Mouse (Mus musculus) limb, embryonic 11.5 days (tissue): ENCODE results near the gene St14. TPM values are rescaled to one million over a fixed set of nuclear protein-coding genes. Genes with fewer than 3 reads are reported as not detected.

Source experiments
- ATAC-seq: fragments of 200-750 bp; cut with Nextera tagmentation; 2 replicates; pipeline ENCODE4 v1.8.0; 2017; ENCODE audit warnings: low read depth; ENCODE audit not compliant: insufficient number of reproducible peaks, low FRiP score, low TSS enrichment
- DNase-seq: peaks from one replicate; pipeline ENCODE4 v3.0.0-alpha.2; 2015; ENCODE audit warnings: low spot score
- H3K27ac ChIP-seq: fragments of 300-500 bp; sonication (generic); replicated peaks from 2 replicates; pipeline ENCODE4 v1.5.1; 2014; ENCODE audit warnings: low read depth, mild to moderate bottlenecking, low read length
- H3K27me3 ChIP-seq: fragments of 300-500 bp; sonication (generic); 2 replicates; pipeline ENCODE4 v1.6.1; 2014; ENCODE audit warnings: mild to moderate bottlenecking, low read length, mixed read lengths; ENCODE audit not compliant: control insufficient read depth, insufficient read depth
- H3K36me3 ChIP-seq: fragments of 300-500 bp; sonication (generic); 2 replicates; pipeline ENCODE4 v1.6.1; 2014; ENCODE audit warnings: mild to moderate bottlenecking, low read length, moderate library complexity, mixed read lengths; ENCODE audit not compliant: control insufficient read depth, insufficient read depth
- H3K4me1 ChIP-seq: fragments of 300-500 bp; sonication (generic); 2 replicates; pipeline ENCODE4 v1.6.1; 2014; ENCODE audit warnings: low read length, mixed read lengths; ENCODE audit not compliant: control insufficient read depth, insufficient read depth
- H3K4me2 ChIP-seq: fragments of 300-500 bp; sonication (generic); 2 replicates; pipeline ENCODE4 v1.6.1; 2014; ENCODE audit warnings: low read depth, mild to moderate bottlenecking, moderate library complexity; ENCODE audit not compliant: severe bottlenecking
- H3K4me3 ChIP-seq: fragments of 300-500 bp; sonication (generic); 2 replicates; pipeline ENCODE4 v1.5.1; 2014; ENCODE audit warnings: low read depth, low read length
- H3K9ac ChIP-seq: fragments of 300-500 bp; sonication (generic); 2 replicates; pipeline ENCODE4 v1.6.1; 2014; ENCODE audit warnings: mild to moderate bottlenecking, low read length
- H3K9me3 ChIP-seq: fragments of 300-500 bp; sonication (generic); 2 replicates; pipeline ENCODE4 v1.6.1; 2016; ENCODE audit warnings: low read length; ENCODE audit not compliant: control insufficient read depth
- WGBS: fragments of 180-500 bp; shearing (Covaris S2); extraction: QIAGEN DNeasy Blood & Tissue Kit; methylation state at CpG from one replicate; pipeline ENCODE4 v1.1.7; 2014; 5-methylcytosine and 5-hydroxymethylcytosine counted together
- polyA plus RNA-seq: library from polyadenylated mRNA; unstranded; fragments of >200 nt; fragmentation: Nextera tagmentation; extraction: Ambion mirVana; gene quantifications from 2 replicates; pipeline ENCODE4 v1.2.1, GENCODE M21; 2014

St14 gene
- polyA plus RNA-seq, 1 experiment from 2014 or later, result 6.8 TPM

DNA sequence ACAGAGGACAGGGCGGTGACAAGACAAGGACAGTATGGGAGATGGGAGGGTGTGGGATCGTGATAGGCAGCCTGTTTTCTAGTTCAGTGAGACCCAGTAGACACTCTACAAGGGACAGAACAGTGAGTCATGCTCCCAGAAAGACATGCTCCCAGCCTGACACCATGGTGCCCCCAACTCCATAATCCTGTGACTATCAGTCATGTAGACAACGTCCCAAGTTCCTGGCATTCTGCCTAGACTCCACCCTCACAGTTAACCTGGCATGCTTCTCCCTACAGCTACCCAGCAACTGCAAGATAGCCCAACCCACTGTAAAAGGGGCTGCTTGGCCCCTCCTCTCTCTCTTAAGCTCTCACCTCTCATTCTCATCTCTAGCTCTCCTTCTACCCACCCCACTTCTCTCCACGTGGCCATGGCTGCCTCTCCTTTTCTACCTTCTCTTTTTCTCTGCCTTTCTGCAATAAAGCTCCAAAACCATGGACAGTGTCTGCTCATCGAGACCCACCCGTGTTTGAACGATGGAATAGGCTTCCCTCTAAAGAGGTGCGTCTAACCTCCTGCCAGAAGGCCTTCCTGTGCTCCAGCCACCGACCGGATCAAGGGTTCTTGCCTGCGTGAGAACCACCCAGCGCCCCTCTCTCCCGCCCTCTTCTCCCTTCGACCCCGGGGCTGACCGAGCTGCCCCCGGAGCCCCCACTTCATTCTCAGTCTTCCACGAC, 39.4 kb downstream of the St14 start:
- 91% methylated on average over 18 of the region's 18 CpGs for WGBS
- Histone ChIP-seq H3K9ac (no peak overlapping the region), H3K9me3 (no peaks in the 10 kb centered on the region), H3K4me3 (no peak overlapping the region), H3K36me3 (no peaks in the 10 kb centered on the region), H3K4me1 (no peaks in the 10 kb centered on the region), H3K27ac (no peak overlapping the region), H3K4me2 (no peak overlapping the region), H3K27me3 (no peaks in the 10 kb centered on the region)
- ATAC-seq, result no peak
- no peak for DNase-seq

DNA sequence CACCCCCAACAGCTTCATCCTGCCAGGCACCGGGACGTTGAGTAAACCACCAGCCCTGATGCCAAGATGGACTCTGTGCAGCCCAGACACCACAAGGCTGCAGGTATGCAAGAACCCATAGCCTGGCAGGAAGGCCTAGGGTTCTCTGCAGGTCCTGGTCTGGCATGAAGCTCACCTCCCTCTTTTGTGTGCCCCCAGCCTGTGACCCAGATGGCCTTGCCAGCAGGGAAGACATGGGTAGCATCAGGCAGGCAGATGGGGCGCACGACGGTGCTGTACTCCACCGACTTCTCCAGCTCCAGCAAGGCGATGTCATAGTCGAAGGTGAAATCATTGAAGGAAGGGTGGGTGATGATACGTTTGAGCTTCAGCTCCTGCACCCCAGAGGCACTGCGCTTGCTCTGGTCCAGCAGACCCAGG, 40.5 kb downstream of the St14 start:
- Histone ChIP-seq H3K4me3 (no peak overlapping the region), H3K9ac (no peak overlapping the region), H3K9me3 (no peaks in the 10 kb centered on the region), H3K4me2 (no peak overlapping the region), H3K27me3 (no peaks in the 10 kb centered on the region), H3K36me3 (no peaks in the 10 kb centered on the region), H3K4me1 (no peaks in the 10 kb centered on the region), H3K27ac (no peak overlapping the region)
- WGBS, result 93% methylated on average over 10 of the region's 10 CpGs
- DNase-seq (no peak), ATAC-seq (no peak)

DNA sequence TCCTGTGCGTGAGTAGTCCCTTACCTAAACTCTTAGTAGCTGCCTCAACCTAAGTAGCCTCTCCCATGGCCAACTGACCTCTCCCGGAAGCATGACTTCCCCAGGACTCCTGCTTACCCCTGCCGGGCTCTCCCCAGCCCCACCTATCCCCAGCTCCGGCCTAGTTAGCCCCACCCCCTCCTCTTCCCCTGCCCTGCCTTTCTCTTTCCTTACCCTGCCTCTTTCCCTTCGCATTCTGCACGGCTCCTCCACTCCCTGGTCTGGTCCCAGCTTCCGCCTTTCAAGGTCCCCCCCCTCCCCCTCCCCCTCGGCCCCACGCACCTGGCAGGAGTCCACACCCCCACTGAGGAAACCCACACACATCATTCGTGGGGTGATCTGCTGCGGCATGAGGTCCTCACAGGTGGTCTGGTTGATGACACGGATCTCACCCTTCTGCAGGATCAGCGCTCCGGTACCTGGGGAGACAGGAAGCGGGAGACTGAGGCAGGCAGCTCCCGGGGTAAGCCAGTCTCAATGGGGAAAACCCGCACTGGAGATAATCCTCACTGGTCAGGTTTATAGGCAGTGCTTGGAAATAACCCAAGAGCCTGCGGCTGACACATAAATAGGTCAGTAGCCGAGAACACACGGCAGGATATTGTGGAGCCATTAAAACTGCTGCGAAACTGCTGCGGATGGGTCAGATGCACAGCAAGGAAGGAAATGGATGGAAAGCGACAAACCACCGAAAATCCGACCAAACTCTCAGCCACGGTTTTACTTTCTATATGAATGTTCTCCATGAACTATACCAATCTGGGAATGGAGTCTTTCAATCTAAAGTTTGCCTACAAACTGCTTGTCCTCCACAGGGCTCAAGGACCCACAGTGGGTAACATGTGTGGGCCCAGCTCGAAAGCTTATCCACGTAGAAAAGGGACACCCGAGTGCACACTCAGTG, 41.3 kb downstream of the St14 start:
- no peak for DNase-seq
- 71% methylated on average over 29 of the region's 29 CpGs for WGBS

DNA sequence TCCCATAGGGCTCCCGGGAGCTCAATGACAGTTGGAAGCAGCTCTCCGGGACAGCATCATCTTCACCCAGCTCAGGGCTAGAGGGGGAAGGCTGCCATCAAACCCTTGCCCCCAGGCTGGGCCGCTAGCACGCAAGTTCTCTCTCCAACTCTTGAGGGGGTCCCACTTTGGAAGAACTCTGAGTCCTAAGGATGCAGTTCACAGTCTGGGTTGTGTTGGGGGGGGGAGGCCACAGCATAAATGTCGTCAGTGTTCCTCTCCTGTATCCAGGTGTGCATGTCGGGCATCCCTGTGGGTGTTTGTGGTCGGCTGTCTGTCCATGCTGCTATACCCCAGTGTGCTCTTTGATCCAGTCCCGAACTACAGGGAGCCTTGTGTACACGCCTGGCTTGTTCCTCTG, 42.1 kb downstream of the St14 start:
- no peak overlapping the region for H3K9ac ChIP-seq
- H3K9me3 ChIP-seq, result no peaks in the 10 kb centered on the region
- ATAC-seq, result no peak
- WGBS, result 82% methylated on average over 9 of the region's 9 CpGs
- H3K36me3 ChIP-seq, result no peaks in the 10 kb centered on the region
- no peak overlapping the region for H3K4me2 ChIP-seq
- H3K4me1 ChIP-seq, result no peaks in the 10 kb centered on the region
- no peak overlapping the region for H3K4me3 ChIP-seq
- no peak for DNase-seq
- H3K27me3 ChIP-seq, result no peaks in the 10 kb centered on the region
- no peak overlapping the region for H3K27ac ChIP-seq

More for the DNA sequence above, 41.3 kb downstream of the St14 start:
- Histone ChIP-seq H3K9ac (no peak overlapping the region), H3K36me3 (no peaks in the 10 kb centered on the region), H3K4me3 (no peak overlapping the region), H3K4me2 (no peak overlapping the region), H3K27me3 (no peaks in the 10 kb centered on the region), H3K4me1 (no peaks in the 10 kb centered on the region), H3K9me3 (no peaks in the 10 kb centered on the region), H3K27ac (no peak overlapping the region)
- no peak for ATAC-seq

DNA sequence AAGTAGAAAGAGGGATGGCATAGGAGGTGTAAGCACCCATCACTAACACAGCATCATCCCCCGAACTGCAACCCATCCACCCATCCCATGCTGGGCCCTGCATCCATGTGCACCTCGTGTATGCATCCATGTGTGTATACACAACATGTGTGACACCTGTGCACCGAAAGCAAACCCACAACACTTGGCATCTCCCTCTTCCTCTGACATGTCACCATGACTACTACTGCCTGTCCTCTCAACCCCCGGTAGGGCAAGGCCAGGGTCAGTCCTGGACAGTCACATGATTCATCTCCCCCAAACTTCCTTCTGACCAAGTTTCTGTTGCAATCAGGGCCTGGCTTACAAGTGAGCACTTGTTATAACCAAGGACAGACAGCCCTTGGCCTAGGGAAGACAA, 42.8 kb downstream of the St14 start:
- no peaks in the 10 kb centered on the region for H3K4me1 ChIP-seq
- DNase-seq (no peak), ATAC-seq (no peak)
- no peak overlapping the region for H3K4me2 ChIP-seq
- no peak overlapping the region for H3K27ac ChIP-seq
- no peak overlapping the region for H3K4me3 ChIP-seq
- no peaks in the 10 kb centered on the region for H3K27me3 ChIP-seq
- H3K36me3 ChIP-seq, result no peaks in the 10 kb centered on the region
- H3K9me3 ChIP-seq, result no peaks in the 10 kb centered on the region
- no peak overlapping the region for H3K9ac ChIP-seq
- 82% methylated on average over 4 of the region's 4 CpGs for WGBS

DNA sequence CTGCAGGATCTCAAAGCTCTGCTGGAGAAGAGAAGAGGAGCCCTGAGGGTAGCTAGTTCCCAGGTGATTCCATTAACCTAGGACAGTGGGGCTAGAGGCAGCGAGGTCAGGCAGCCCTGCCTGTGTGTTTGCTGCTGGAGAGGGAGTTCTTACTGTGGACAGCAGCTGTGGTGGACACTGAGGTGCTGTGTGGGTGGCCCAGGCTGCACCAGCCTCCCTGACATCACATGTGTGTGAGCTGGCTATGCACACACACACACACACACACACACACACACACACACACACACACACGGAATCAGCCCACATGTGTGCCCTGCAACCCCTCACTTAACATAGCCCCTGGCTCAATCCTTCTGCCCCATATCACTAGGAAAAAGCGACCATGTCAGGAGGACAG, 43.5 kb downstream of the St14 start:
- Histone ChIP-seq H3K4me3 (no peak overlapping the region), H3K27ac (no peak overlapping the region), H3K36me3 (no peaks in the 10 kb centered on the region), H3K9ac (no peak overlapping the region), H3K4me2 (no peak overlapping the region), H3K9me3 (no peaks in the 10 kb centered on the region), H3K4me1 (no peaks in the 10 kb centered on the region), H3K27me3 (no peaks in the 10 kb centered on the region)
- no peak for ATAC-seq
- no peak for DNase-seq
- WGBS, result 65% methylated on average over 3 of the region's 3 CpGs

DNA sequence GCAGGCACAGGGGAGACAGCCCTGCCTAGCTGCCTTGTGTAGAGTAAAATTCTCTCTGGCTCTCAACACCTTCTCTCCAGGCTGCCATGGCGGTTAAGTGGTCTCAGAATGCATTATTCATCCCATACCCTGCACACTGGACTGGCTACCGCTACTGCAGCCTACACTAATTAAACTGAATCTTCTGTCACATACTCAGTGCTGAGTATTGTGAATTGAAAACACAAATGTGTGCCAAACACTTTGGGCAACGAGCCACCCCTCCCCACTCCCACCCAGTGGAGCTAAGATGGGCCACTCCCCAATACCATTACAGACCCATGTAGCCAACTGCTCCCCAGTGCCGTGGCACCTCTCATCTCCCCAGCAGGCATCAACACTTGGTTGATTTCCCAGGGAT, 44.2 kb downstream of the St14 start:
- DNase-seq (no peak), ATAC-seq (no peak)
- H3K36me3 ChIP-seq, result no peaks in the 10 kb centered on the region
- H3K4me1 ChIP-seq, result no peaks in the 10 kb centered on the region
- H3K27ac ChIP-seq, result no peak overlapping the region
- H3K4me2 ChIP-seq, result no peak overlapping the region
- H3K9me3 ChIP-seq, result no peaks in the 10 kb centered on the region
- WGBS, result 79% methylated on average over 4 of the region's 4 CpGs
- no peaks in the 10 kb centered on the region for H3K27me3 ChIP-seq
- H3K9ac ChIP-seq, result no peak overlapping the region
- no peak overlapping the region for H3K4me3 ChIP-seq

DNA sequence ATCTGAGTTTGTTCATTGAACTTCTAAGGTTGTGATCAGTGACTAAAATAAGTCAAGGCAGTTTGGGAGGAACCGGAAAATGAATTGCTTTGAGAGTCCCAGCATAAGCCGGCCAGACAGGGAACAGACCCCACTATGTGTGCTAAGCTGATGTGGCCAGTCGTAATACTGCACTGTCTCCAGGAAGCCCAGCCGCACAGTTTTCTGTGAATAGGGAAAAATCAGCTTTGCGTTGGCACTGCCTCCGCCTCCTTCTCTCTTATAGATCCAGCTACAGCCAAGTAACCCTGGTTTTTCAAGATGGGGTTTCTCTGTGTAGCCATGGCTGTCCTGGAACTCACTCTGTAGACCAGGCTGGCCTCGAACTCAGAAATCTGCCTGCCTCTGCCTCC, 44.9 kb downstream of the St14 start:
- no peaks in the 10 kb centered on the region for H3K9me3 ChIP-seq
- 82% methylated on average over 7 of the region's 7 CpGs for whole genome bisulfite sequencing
- H3K9ac ChIP-seq, result no peak overlapping the region
- no peak overlapping the region for H3K4me3 ChIP-seq
- no peaks in the 10 kb centered on the region for H3K27me3 ChIP-seq
- no peaks in the 10 kb centered on the region for H3K36me3 ChIP-seq
- DNase-seq, result no peak
- H3K4me2 ChIP-seq, result no peak overlapping the region
- no peak overlapping the region for H3K27ac ChIP-seq
- no peak for ATAC-seq
- no peaks in the 10 kb centered on the region for H3K4me1 ChIP-seq
